Mouse (Mus musculus) brain, adult 2 months (tissue): ENCODE results near the gene Auts2.

Experiments
- DNase-seq: peaks from one replicate; pipeline ENCODE4 v3.0.0; 2011; ENCODE audit warnings: low read depth, low spot score

The Auts2 gene

GRCm38 (mm10) chr5:131812483-131813063 is 730.6 kb downstream of the Auts2 start:
- peak; percentile 54 for DNase-seq

DNA sequence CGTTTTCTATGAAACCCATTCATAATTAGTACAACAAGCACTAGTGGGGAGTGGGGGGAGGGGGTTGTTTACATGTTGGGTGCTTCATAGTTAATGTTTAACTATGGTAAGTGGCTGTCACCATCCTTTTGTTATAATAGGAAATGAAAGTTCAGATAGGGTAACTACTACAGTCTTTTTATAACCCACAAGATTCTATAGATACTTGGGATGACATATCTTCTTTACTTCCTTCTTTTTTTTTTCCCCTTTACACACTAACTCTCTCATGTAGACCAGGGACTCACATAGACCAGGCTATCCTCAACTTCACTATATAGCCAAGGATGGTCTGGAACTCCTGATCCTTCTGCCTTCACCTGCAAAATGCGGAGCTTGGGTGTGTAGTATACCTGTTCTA is 736.8 kb downstream of the Auts2 start:
- DNase-seq, result no peak

DNA sequence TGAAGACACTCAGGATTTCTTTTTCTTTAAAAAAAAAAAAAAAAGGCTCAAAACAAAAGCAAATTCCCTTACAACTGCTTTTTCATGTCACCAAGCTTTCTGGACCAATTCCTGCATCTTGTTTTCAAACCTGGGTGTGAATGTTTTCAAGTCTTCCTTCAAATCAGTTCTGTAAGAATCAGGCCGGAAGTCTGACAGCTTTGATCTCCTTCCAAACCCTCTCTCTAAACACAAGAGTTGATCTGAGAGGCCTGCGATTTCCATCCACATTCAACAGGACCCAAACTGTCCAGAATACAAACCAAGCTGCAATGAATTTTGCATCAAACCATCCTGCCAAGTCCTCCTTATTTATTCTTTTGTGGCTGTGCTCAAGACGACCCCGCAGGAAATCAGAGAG is 737.9 kb downstream of the Auts2 start:
- DNase-seq, result peak; percentile 45

GRCm38 (mm10) chr5:131803609-131804008 is 739.5 kb downstream of the Auts2 start:
- DNase-seq, result no peak

- no peak for DNase-seq
Observed at GRCm38 (mm10) chr5:131802340-131803036, 740.7 kb downstream of the Auts2 start.

DNA sequence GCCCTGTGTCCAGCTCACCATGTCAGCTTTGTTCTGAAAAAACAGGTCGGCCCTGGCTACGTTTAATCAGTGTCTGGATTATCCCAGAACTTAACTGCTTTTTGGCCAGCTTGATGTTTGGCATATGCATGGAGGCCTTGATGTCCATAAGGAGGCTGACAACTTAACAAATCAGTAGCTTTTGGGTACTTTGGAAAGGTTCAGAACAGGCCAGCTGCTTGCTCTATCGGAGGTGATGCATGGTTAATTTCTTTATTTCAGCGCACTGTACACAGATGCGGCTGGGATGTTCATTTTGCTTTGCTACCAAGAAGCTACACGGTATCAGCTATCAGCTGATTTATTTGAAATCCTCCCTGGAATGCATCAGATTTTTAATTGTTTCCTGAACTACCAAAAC is 741.2 kb downstream of the Auts2 start:
- no peak for DNase-seq

- peak; percentile 48 for DNase-seq
Observed at GRCm38 (mm10) chr5:131798373-131798772, 744.8 kb downstream of the Auts2 start.

- DNase-seq, result no peak
Observed at GRCm38 (mm10) chr5:131797044-131797443, 746.1 kb downstream of the Auts2 start.

- peak; percentile 94 for DNase-seq
Observed at GRCm38 (mm10) chr5:131794411-131795133, 748.6 kb downstream of the Auts2 start.

- DNase-seq, result no peak
Observed at GRCm38 (mm10) chr5:131789601-131790000, 753.5 kb downstream of the Auts2 start.

- DNase-seq, result peak; percentile 40
Observed at GRCm38 (mm10) chr5:131788008-131788407, 755.1 kb downstream of the Auts2 start.

- peak; percentile 74 for DNase-seq
Observed at GRCm38 (mm10) chr5:131783241-131783640, 759.9 kb downstream of the Auts2 start.

DNA sequence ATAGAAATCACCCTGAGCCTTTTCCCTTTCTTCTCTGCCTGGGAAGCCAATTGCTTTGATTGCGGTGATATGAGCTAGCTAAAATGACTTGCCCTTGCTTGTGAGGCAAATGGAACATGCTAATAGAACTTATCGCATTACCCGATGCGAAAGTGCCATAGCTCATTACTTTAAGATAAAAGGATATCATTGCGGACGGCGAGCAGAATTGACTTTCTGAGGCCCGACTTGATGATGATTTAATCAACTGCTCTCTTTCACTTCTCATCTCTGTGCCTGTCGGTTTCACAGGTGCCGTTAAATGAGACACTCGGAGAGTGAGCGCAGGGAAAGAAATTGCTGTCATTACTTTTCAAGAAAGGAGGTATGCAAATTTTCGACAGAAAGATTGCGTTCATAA is 762.1 kb downstream of the Auts2 start:
- no peak for DNase-seq

DNA sequence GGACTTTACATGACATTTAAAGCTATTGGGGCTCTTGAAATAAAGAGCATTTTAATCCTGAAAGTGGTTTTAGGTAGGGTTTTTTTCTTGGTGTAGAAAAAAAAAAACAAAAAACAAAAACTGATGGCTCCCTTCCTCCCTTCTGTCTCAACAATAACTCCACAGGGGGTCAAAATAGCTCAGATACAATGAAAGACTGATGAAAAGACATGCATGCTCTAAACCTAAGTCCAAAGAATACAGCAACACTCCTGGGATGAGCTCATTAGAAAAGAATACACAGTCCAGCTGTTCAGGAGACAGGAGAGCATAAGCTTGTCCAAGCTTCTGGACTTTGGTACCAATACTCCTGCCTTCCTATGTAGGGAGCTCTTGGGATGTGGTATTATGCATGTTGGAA is 764.0 kb downstream of the Auts2 start:
- no peak for DNase-seq

- no peak for DNase-seq
Observed at GRCm38 (mm10) chr5:131775672-131776071, 767.5 kb downstream of the Auts2 start.

GRCm38 (mm10) chr5:131775222-131775621 is 767.9 kb downstream of the Auts2 start:
- DNase-seq, result peak; percentile 97

GRCm38 (mm10) chr5:131774792-131775191 is 768.4 kb downstream of the Auts2 start:
- no peak for DNase-seq

DNA sequence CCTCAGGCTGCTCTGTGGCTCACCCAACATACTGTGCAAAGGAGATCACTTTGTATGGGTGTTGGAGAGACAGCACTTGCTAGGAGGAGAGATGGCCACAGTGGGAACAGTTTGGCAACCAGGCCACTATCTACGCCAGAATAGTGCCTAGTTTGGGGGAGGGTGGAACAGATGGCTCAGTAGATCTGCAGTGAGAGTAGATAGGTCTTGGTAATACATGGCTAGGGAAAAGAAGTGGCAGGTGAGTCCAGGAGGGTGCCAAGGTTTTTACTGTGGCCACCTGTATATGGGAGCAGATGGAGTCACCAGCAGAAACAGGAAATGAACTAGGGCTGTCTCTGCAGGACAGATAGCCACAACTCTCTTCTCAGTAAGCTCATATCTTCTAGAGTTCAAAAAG is 770.5 kb downstream of the Auts2 start:
- peak; percentile 97 for DNase-seq

GRCm38 (mm10) chr5:131769273-131769672 is 773.9 kb downstream of the Auts2 start:
- no peak for DNase-seq

DNA sequence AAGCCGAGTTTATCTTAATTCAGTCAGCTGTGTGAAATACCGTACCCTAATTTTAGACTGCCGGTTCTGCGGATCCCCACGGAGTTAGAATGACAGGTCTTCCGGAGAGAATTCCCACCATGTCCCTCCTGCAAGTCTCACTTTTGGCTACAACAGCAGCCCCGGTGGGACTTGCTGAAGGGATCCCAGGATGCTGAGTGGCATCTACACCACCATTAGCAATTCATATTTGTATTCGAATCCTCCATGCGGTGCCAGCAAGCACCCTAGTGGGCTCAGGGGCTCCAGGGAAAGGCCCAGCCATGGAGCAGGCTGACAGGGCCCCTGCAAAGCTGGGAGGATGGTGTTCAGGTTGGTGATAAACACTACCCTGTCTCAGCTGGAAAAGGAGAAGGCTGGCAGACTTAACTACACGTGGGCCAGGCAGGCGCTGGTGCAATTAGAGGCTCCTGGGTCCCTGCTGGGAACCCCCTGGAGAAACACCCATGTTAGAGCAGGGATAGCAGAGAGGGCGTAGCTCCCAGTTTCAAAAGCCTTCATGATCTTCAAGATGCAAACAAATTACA is 775.4 kb downstream of the Auts2 start:
- DNase-seq, result peak; percentile 67

DNA sequence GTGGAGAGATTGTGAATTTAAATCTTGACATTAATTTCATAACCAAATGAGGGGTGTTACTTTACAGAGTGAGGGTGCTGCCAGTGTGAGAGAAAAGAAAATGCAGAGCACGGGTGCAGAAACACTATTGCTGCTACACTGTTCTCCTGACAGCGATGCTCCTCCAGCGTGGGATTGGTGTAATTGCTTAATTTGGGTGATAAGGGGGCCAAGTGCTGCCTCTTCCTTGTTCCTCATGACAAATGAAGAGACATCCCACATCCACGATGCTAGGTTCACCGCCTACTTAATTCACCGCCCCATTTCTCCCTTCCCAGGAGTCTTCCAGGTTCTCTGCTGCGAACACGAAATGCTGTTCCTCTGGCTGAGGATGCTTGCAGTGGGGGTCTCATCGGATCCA is 776.0 kb downstream of the Auts2 start:
- DNase-seq, result peak; percentile 92

DNA sequence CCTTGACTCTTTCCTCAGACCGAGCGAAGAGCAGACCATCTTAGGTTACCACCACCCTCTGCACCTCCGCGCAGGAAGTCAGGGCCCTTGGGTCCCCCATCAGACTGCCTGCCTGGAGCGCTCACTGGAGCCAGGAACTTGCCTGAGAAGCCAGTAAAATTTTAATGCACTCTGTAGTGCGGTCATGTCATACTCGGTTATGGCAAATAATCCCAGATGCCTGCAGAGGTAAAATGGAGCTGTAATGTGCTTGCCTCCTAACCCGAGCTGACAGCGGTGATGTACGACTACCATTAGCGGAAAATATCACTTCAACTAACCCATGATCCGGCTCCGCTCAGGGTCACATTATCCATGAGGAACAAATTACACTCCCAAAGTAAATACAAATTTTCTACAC is 783.7 kb downstream of the Auts2 start:
- DNase-seq, result no peak

- DNase-seq, result no peak
Observed at GRCm38 (mm10) chr5:131750330-131750729, 792.8 kb downstream of the Auts2 start.
